Mouse (Mus musculus) left cerebral cortex, postnatal 25 days (tissue): ENCODE measurements at regions not wholly inside any gene's neighbourhood (a gene's known extent, or its start where the extent isn't known, plus 50 kb on each side); places are given as distances from the start of the nearest gene placed in this dataset.

Experiments used
- DNase-seq, 2 experiments: peaks; one replicate each; pipeline ENCODE4 v3.0.0; 2022; ENCODE audit warnings: low spot score in 2 of 2, mixed read lengths in 1 of 2
- intact Hi-C: fragments of 180-260 bp; cut with DNase I; formaldehyde crosslinking; loops from one replicate; pipeline ENCODE4 v1.15.1; 2025

DNA sequence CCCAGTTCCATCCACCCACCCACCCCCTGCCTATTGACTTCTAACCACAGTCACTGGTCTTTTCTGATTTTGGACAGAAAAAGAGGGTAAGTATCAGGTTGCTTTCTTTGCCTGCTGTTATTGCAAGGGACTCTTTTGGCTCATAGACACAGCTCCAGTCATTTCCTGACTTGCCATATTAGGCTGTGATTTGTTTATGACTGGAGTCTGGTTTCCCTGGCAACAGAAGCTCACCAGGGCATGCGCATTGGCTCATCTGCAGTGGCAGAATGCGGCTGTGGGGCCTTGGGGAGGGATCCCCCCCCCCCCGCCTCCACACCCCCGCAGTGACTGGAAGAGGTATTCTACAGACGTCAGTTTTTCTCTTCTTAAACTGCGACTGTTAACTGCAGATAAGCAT, 65.9 kb downstream of the Cdr1 start:
- DNase-seq = peak; percentile 42 to 82
- intact Hi-C loops = no loop called here

DNA sequence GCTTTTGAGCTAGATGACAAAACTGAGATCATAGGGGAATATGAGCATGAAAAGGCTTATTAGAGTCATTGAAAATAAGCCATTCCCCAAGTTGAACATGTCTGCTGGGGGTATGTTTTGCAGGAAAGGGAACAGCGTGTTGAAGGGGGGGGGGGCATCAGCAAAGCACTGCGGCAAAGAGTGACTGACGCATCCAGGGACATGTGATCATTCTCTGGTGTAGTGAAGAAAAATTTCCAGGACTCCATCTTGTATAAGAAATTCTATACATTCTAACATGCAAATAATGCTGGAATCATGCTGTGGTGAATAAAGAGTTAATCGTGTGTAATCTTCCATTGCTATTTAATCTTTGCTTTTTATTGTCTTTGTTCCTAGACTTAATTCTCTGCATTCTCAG, 68.0 kb downstream of the Cdr1 start:
- DNase-seq = peak in 1 of 2 experiments; percentile 49

GRCm38 (mm10) chrX:61116010-61116447, 69.3 kb downstream of the Cdr1 start:
- intact Hi-C loops = no loop called here

More for the DNA sequence above, 68.0 kb downstream of the Cdr1 start:
- intact Hi-C loops = no loop called here

More at GRCm38 (mm10) chrX:61116010-61116447, 69.3 kb downstream of the Cdr1 start:
- peak; percentile 61 to 76 for DNase-seq
